Mouse (Mus musculus) neural tube, embryonic 10.5 days (tissue): ENCODE measurements around the gene Isg15.

Source experiments
- DNase-seq: peaks from one replicate; pipeline ENCODE4 v3.0.0-alpha.2; 2017; ENCODE audit warnings: low spot score; ENCODE audit errors: extremely low spot score

Gene Isg15

DNA sequence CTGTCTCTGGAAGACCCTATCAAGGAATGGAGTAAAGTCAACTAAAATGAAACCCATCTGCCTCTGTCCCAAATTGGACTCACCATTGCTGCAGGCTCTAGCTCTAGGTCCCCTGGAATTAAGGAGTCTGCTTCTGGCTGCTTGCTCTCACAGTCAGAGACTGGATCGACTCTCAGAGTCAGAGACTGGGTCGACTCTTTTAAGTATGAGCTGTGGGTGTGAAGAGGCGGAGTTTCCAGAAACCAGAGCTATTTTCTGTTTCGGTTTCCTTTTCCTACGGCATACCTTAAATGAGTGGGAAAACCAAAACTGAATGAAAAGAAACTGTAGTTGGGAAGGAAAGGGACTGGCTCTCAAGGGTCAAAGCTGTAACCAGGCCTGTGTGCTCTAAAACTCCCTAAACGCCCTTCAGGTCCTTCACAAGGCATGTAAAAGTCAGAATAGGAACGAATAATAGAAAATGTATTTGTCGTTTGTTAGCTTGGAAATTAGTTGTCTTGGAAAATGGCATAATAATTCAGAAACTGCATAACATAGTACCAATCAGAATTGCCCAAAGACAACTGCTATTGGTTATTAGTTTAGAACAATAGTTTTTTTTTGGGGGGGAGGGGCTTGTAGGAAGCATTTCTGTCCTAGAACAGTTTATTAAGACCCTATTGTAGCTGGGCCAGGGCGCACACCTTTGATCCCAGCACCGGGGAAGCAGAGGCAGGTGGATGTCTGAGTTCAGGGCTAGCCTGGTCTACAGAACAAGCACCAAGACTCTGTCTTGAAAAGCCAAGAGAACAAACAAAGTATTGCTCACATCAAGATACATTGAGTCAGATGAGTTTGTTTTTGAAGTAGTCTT is at the start of gene Isg15:
TSS of gene Isg15 (minus strand) at position 196 of the 853 bp plus-strand sequence.
- DNase-seq = no peak

GRCm38 (mm10) chr4:156249567-156249966 is 48.9 kb upstream of the Isg15 start:
- DNase-seq = no peak

DNA sequence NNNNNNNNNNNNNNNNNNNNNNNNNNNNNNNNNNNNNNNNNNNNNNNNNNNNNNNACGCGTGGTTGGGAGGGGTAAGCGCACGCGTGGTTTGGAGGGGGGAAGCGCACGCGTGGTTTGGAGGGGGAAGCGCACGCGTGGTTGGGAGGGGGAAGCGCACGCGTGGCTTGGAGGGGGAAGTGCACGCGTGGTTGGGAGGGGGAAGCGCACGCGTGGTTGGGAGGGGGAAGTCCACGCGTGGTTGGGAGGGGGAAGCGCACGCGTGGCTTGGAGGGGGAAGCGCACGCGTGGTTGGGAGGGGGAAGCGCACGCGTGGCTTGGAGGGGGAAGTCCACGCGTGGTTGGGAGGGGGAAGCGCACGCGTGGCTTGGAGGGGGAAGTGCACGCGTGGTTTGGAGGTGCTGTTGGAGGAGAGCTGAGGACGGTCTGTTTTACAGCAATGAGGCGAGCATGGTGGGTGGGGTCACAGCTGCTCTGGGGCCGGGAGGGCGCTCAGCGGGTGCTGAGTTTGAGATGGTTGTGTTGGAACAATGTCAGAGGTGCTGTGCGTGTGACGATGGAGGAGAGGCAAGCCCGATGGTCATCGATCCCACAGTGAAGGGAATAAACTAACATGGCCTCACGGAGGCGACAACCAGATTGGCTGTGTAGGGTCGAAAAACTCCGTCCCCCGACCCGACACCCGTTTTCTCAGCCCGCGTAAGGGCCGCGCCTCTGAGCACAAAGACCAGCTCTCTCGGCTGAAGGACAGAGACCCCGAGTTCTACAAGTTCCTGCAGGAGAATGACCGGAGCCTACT is 36.2 kb upstream of the Isg15 start:
- peak; percentile 39 for DNase-seq

GRCm38 (mm10) chr4:156235808-156236533 is 35.4 kb upstream of the Isg15 start, which contains the start of gene Noc2l:
TSS of gene Noc2l (plus strand) at chr4:156236010.
- DNase-seq = peak; percentile 96

DNA sequence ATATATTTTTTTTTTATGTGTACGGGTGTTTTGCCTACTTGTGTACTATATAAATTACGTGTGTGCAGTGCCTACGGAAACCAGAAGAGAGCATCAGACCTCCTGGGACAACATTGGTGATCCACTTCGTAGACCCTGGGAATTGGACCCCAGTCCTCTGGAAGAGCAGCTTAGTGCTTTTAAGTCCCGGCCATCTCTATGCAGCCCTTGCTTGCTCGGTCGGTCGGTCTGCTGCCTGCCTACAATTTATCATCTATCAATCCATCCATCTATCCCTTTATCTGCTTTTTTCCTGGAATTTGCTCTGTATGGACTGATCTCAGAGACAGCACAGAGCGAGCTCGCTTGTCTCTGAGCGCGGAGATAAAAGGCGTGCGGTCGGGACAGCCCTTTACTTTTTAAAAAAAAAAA is 34.7 kb upstream of the Isg15 start:
- no peak for DNase-seq

- peak; percentile 84 for DNase-seq
These were observed 34.1 kb upstream of the Isg15 start, which contains the start of gene Plekhn1 for GRCm38 (mm10) chr4:156234701-156235213. TSS of gene Plekhn1 (minus strand) at chr4:156234857.

GRCm38 (mm10) chr4:156234021-156234501 is 33.4 kb upstream of the Isg15 start:
- DNase-seq = peak; percentile 60

DNA sequence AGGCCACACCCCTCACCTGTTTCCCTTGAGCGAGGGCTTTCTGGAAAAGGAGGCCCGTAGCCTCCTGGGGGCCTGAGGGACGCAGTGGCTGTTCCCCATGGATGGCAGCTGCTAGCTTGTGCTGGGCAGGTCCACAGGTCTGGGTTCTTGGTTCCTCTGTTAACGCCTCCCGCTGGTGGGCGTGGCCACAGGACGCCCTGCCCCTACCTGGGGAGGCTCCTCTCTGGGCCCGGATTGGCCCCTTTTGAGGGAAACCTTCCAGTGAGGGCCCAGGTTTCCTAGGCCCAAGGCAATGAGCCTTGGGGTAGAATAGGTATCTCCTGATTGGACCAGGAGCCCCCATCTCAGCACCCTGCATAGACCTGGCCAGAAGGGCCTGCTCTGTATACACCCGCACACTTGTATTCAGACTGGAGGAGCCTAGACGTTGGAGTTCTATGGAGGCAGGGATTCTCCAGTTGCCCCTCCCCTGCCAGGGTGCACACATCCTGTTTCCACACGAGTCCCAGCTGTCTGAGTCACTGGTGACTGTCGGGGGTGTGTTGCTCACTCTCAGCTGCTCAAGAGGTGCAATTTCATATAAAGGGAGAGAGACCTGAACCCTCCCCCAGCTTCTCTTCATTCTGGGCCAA is 27.9 kb upstream of the Isg15 start:
- no peak for DNase-seq

- no peak for DNase-seq
These were observed 27.3 kb upstream of the Isg15 start for GRCm38 (mm10) chr4:156227752-156228392.

- no peak for DNase-seq
These were observed 23.7 kb upstream of the Isg15 start for GRCm38 (mm10) chr4:156224276-156224675.

DNA sequence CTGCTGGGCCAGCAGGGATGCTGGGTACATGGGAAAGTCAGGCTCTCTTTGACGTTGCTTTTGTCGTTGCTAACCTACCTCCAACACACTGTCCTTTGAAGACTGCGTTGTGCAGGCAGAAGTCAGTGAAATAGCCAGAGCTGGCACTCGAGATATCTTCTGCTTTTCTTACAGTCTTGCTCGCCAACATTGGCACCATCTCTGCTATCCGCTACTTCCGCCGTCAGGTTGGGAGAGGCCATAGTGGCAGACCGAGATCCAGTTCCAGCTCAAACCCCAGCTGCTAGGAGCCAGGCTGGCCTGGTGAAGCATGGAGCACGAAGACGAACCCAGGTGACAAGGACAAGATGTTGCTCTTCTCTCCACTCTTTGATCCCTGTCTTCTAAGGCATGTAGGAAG is 19.3 kb upstream of the Isg15 start:
- DNase-seq = no peak

DNA sequence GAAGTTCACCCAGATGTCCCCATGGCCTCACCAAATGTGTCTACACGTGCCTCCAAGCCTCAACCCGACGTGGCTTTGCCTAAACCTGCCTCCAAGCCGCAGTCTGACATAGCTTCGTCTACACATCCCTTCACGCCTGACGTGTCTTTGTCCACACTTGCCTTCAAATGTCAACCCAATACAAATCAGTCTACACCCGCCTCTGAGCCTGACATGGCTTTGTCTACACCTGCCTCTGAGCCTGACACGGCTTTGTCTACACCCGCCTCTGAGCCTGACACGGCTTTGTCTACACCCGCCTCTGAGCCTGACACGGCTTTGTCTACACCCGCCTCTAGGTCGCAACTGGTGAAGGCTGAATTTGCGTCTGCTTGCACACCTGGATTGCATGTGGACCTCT is 17.2 kb upstream of the Isg15 start:
- DNase-seq = no peak

DNA sequence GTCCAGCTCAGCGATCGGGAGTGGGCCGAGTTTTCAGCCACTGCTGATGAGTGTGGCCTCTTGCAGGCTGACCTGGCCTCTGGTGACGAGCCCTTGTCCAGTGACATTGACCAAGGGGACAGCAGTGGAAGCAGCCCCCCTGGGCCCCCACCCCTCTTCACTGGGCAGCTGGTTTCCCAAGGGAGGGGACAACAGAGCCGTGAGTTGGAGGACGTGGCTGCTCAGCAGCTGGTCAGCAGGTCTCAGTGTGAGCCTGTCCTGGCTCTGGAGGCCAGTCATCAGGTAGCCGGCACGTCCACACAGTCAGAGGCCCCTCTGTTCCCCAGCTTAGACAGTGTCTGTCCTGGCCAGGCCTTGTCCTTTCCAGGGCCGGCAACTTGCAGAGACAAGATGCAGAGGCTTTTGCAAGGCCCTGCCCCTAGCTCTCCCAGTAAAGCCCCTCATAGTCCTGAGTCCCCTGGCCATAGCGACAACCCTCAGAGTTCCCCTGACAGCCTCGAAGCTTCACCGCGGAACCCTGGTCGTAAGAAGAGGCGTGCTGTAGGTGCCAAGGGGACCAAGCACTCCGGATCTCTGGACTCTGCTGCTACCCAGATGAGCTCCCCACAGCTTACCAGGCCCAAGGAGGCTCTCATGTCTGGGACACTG is 16.5 kb upstream of the Isg15 start:
- DNase-seq = no peak

GRCm38 (mm10) chr4:156216196-156216595 is 15.6 kb upstream of the Isg15 start:
- DNase-seq = no peak

DNA sequence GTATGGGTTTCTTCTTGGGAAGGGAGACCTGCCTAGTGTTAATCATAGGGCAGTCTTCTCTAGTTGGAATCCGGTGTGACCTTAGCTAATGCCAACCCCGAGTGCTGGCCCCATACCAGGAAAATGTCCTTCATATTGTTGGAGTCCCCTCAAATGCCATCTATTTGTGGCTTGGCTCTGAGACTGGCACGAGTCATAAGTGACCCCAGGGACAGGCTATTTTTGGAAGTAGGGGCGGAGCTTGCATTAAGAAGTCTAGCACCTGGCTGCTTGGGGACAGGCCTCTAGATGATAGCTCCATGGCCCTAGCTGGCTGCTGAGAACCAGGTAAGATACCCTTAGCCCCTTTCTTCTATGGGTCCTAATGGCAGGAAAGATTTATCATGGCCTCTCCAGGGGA is 15.0 kb upstream of the Isg15 start, which contains the start of gene Perm1:
TSS of gene Perm1 (plus strand) at position 220 of the 400 bp plus-strand sequence.
- no peak for DNase-seq

GRCm38 (mm10) chr4:156213134-156213533 is 12.5 kb upstream of the Isg15 start:
- DNase-seq = no peak

- no peak for DNase-seq
These were observed 9.5 kb upstream of the Isg15 start for GRCm38 (mm10) chr4:156209963-156210635.

DNA sequence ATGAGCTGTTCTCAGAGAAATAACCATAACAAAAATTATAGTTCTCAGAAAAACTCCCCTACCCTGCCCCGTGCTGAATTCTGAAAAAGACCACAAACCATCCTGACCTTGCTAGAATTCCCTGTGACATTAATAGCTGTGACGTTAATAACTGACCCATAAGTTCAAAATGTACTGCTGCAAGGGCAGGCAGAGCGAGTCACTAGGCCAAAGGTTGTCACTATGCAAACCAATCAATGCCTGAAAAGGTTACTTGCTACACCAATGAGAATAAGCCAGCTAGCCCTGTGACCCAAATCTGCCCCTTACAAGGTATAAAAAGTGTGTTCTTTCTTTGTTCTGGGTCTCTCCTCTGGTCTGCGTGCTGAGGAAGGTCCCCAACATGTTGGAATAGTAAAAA is 8.3 kb upstream of the Isg15 start:
- DNase-seq = no peak
